Mouse (Mus musculus): ENCODE measurements around the gene Tmeff1.

GRCm38 (mm10) chr4:48639503-48639902 lies 54.5 kb downstream of the Tmeff1 start:
- TF ChIP-seq CTCF (IDR thresholded peaks at IDR 0.05; ENCODE audit: control insufficient read depth, insufficient read depth, low read length) (no peak), POLR2A (IDR thresholded peaks at IDR 0.05; ENCODE audit: borderline replicate concordance, control insufficient read depth, low read depth, low read length) (no peak)
